Mouse (Mus musculus) CH12.LX (cell line): ENCODE results near the gene Ube2v1. TPM values are rescaled to one million over a fixed set of nuclear protein-coding genes. Genes with fewer than 3 reads are reported as not detected.
"Not testable (repeated sequence)": the region's sequence is repeated elsewhere in the genome, so short reads cannot be mapped to it uniquely, and the experiment has no call there.

Experiments used
- DNase-seq: peaks from one replicate; pipeline ENCODE4 v3.0.0-alpha.2; 2013; ENCODE audit errors: extremely low read depth
- H3K27ac ChIP-seq: 2 replicates; pipeline ENCODE4 v1.5.1; 2012; ENCODE audit warnings: low read depth, mild to moderate bottlenecking, control low read depth, moderate library complexity; ENCODE audit not compliant: insufficient read depth
- H3K27me3 ChIP-seq: replicated peaks from 2 replicates; pipeline ENCODE3; 2012; ENCODE audit warnings: inconsistent platforms
- H3K36me3 ChIP-seq, 2 experiments: replicated peaks in 1 of 2; 2 replicates each; pipeline versions ENCODE3 to v1.6.1; 2012; ENCODE audit warnings: inconsistent platforms in 1 of 2, low read length in 1 of 2, mild to moderate bottlenecking in 1 of 2, mixed read lengths in 1 of 2, moderate library complexity in 1 of 2; ENCODE audit not compliant: control insufficient read depth in 1 of 2, insufficient read depth in 1 of 2
- H3K4me1 ChIP-seq, 2 experiments: 2 replicates each; pipeline ENCODE4 v1.6.1; 2012; ENCODE audit warnings: inconsistent platforms in 1 of 2, moderate library complexity in 1 of 2; ENCODE audit not compliant: insufficient read depth in 2 of 2, control insufficient read depth in 1 of 2
- H3K4me2 ChIP-seq: 2 replicates; pipeline ENCODE4 v1.6.1; 2012; ENCODE audit warnings: low read depth, mild to moderate bottlenecking, control low read depth; ENCODE audit not compliant: poor library complexity, insufficient read depth, severe bottlenecking
- H3K4me3 ChIP-seq, 3 experiments: fragments of 150-350 bp in 1 of 3; sonication (generic) in 1 of 3; replicated peaks in 1 of 3; 2 replicates each; pipeline versions ENCODE3 to v1.5.1; 2011 to 2012; ENCODE audit warnings: low read depth in 2 of 3, low read length in 2 of 3, mild to moderate bottlenecking in 2 of 3, moderate library complexity in 2 of 3, control low read depth in 1 of 3, improper control_type of control experiment in 1 of 3, inconsistent platforms in 1 of 3, mixed read lengths in 1 of 3; ENCODE audit not compliant: poor library complexity in 1 of 3
- H3K79me2 ChIP-seq: replicated peaks from 2 replicates; pipeline ENCODE4 v1.6.1; 2012; ENCODE audit warnings: mild to moderate bottlenecking, moderate library complexity; ENCODE audit not compliant: control insufficient read depth, poor library complexity, insufficient read depth, severe bottlenecking; ENCODE audit errors: extremely low read depth
- H3K9ac ChIP-seq: 2 replicates; pipeline ENCODE4 v1.6.1; 2012; ENCODE audit warnings: low read depth, mild to moderate bottlenecking, control low read depth, moderate library complexity; ENCODE audit not compliant: insufficient read depth
- H3K9me3 ChIP-seq: replicated peaks from 2 replicates; pipeline ENCODE3; 2012; ENCODE audit warnings: low read length, inconsistent platforms, mixed read lengths
- CHD2 ChIP-seq: IDR thresholded peaks from 2 replicates; pipeline ENCODE4 v1.6.1; 2011; ENCODE audit warnings: low read length, improper control_type of control experiment
- E2F4 ChIP-seq: IDR thresholded peaks from 2 replicates; pipeline ENCODE4 v1.6.1; 2011; ENCODE audit warnings: low read depth, low read length, improper control_type of control experiment; ENCODE audit not compliant: insufficient replicate concordance
- ELF1 ChIP-seq: IDR thresholded peaks from 2 replicates; pipeline ENCODE4 v1.6.1; 2014; ENCODE audit warnings: low read depth, mild to moderate bottlenecking, inconsistent platforms, low read length, improper control_type of control experiment
- EP300 ChIP-seq: IDR thresholded peaks from 2 replicates; pipeline ENCODE4 v1.6.1; 2011; ENCODE audit warnings: low read length, improper control_type of control experiment
- ETS1 ChIP-seq: conservative IDR thresholded peaks from 2 replicates; pipeline ENCODE4 v1.6.1; 2012; ENCODE audit warnings: low read depth, mild to moderate bottlenecking, inconsistent platforms, low read length, improper control_type of control experiment, moderate library complexity
- GABPA ChIP-seq: IDR thresholded peaks from 2 replicates; pipeline ENCODE4 v1.6.1; 2012; ENCODE audit warnings: low read depth, low read length, improper control_type of control experiment, inconsistent platforms; ENCODE audit not compliant: insufficient replicate concordance
- MAFK ChIP-seq: IDR thresholded peaks from 2 replicates; pipeline ENCODE4 v1.6.1; 2011; ENCODE audit warnings: low read length, improper control_type of control experiment; ENCODE audit not compliant: insufficient replicate concordance
- MAZ ChIP-seq: IDR thresholded peaks from 2 replicates; pipeline ENCODE4 v1.6.1; 2012; ENCODE audit warnings: low read depth, mild to moderate bottlenecking, inconsistent platforms, low read length, improper control_type of control experiment, moderate library complexity
- MXI1 ChIP-seq: IDR thresholded peaks from 2 replicates; pipeline ENCODE4 v1.6.1; 2011; ENCODE audit warnings: mild to moderate bottlenecking, low read depth, low read length, improper control_type of control experiment
- NRF1 ChIP-seq: IDR thresholded peaks from 2 replicates; pipeline ENCODE4 v1.6.1; 2014; ENCODE audit warnings: low read depth, mild to moderate bottlenecking, inconsistent platforms, low read length, improper control_type of control experiment, moderate library complexity
- POLR2AphosphoS2 ChIP-seq: IDR thresholded peaks from 2 replicates; pipeline ENCODE4 v1.6.1; 2011; ENCODE audit warnings: low read depth, low read length, improper control_type of control experiment
- RAD21 ChIP-seq: IDR thresholded peaks from 2 replicates; pipeline ENCODE4 v1.6.1; 2011; ENCODE audit warnings: low read depth, mild to moderate bottlenecking, low read length, improper control_type of control experiment, moderate library complexity
- RCOR1 ChIP-seq: conservative IDR thresholded peaks from 2 replicates; pipeline ENCODE4 v1.6.1; 2012; ENCODE audit warnings: low read depth, mild to moderate bottlenecking, inconsistent platforms, low read length, improper control_type of control experiment
- SIN3A ChIP-seq: IDR thresholded peaks from 2 replicates; pipeline ENCODE4 v1.6.1; 2012; ENCODE audit warnings: low read length, improper control_type of control experiment, inconsistent platforms
- TBP ChIP-seq: conservative IDR thresholded peaks from 2 replicates; pipeline ENCODE4 v1.6.1; 2011; ENCODE audit warnings: low read depth, low read length, improper control_type of control experiment
- UBTF ChIP-seq: IDR thresholded peaks from 2 replicates; pipeline ENCODE4 v1.6.1; 2012; ENCODE audit warnings: low read depth, mild to moderate bottlenecking, inconsistent platforms, low read length, improper control_type of control experiment, moderate library complexity
- ZC3H11A ChIP-seq: IDR thresholded peaks from 2 replicates; pipeline ENCODE4 v1.6.1; 2012; ENCODE audit warnings: low read depth, mild to moderate bottlenecking, inconsistent platforms, low read length, improper control_type of control experiment
- ZKSCAN1 ChIP-seq: IDR thresholded peaks from 2 replicates; pipeline ENCODE4 v1.6.1; 2012; ENCODE audit warnings: low read depth, inconsistent platforms, low read length, improper control_type of control experiment, borderline replicate concordance
- dilution Hi-C: fragments of 300-500 bp; cut with MboI; formaldehyde crosslinking; loops from 2 replicates; pipeline ENCODE4 v1.14.3; 2020; ENCODE audit warnings: low sequenced_read_pairs; ENCODE audit not compliant: extremely low pct_unique_long_range_greater_than_20kb, extremely low pct_ligation_motif_present
- in situ Hi-C: fragments of 300-500 bp; cut with MboI; formaldehyde crosslinking; loops from 3 replicates; pipeline ENCODE4 v1.14.3; 2019; ENCODE audit warnings: low sequenced_read_pairs, low pct_ligation_motif_present, low pct_unique_long_range_greater_than_20kb, mixed read lengths
- polyA plus RNA-seq: library from polyadenylated mRNA; unstranded; fragments of >175 nt; gene quantifications from 2 replicates; pipeline ENCODE4 v1.2.1, GENCODE M21; 2012; ENCODE audit warnings: low read depth; ENCODE audit not compliant: insufficient read length
- total RNA-seq, 2 experiments: library from RNA; depleted of rRNA; stranded (reverse); fragments of 300-350 nt in 1 of 2; fragments of >200 nt in 1 of 2; gene quantifications; 2 replicates each; pipeline ENCODE4 v1.2.3; 2012 to 2014

Gene Ube2v1
- total and polyA plus RNA-seq, 3 experiments: 92.8 to 184 (median 126) TPM

DNA sequence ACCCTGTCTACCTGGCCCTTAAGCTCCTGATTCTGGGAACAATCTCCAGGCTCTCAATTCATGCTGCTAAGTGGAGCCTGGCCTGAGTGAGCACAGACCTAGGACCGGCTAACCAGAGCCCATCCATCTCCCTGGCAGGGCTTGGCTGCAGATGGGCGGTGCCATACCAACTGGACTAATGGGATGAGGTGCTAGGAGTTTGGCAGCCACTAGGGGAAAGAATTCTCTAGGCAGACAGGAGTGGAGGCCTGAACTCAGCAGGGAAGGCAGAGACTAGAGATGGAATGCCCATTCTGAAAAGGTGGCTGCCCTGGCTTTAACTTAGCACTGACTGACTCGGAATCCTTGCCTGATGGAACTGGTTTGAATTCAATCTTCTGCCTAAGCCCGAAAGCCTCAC is 14.5 kb upstream of the Ube2v1 start:
- in situ Hi-C loops (no loop called here), dilution Hi-C loops (no loop called here)
- TF ChIP-seq MAFK (no peak), RAD21 (no peak), GABPA (no peak), MAZ (no peak), SIN3A (no peak), POLR2AphosphoS2 (no peak)
- H3K4me3 ChIP-seq: no peak overlapping the region
- peaks cover 31 to 36% of the 10 kb centered on the region in 2 experiments for H3K4me1 ChIP-seq
- DNase-seq: no peak
- H3K36me3 ChIP-seq: peaks cover 36 to 73% of the 10 kb centered on the region in 2 experiments
- H3K4me2 ChIP-seq: no peak overlapping the region
- H3K27ac ChIP-seq: no peak overlapping the region
- H3K79me2 ChIP-seq: no peaks in the 10 kb centered on the region
- H3K9ac ChIP-seq: no peak overlapping the region
- no peaks in the 10 kb centered on the region for H3K9me3 ChIP-seq
- no peaks in the 10 kb centered on the region for H3K27me3 ChIP-seq

GRCm38 (mm10) chr2:167643356-167644052 is 11.6 kb upstream of the Ube2v1 start:
- dilution Hi-C loops, DNase-seq, H3K4me3 ChIP-seq, H3K9me3 ChIP-seq, H3K27ac ChIP-seq, H3K4me2 ChIP-seq, H3K27me3 ChIP-seq, H3K9ac ChIP-seq, H3K79me2 ChIP-seq: not testable (repeated sequence)
- Histone ChIP-seq H3K36me3 (peaks cover 32 to 57% of the 10 kb centered on the region in 2 experiments), H3K4me1 (peaks cover 12 to 14% of the 10 kb centered on the region in 2 experiments)
- in situ Hi-C loops: loop anchor here (5.0 kb wide), 1 partner anchor 34 kb away; no protein-coding TSS in a partner anchor

GRCm38 (mm10) chr2:167642164-167642563 is 10.3 kb upstream of the Ube2v1 start:
- no peaks in the 10 kb centered on the region for H3K79me2 ChIP-seq
- in situ Hi-C loops (loop anchor here (5.0 kb wide), 1 partner anchor 35 kb away; no protein-coding TSS in a partner anchor), dilution Hi-C loops (no loop called here)
- TF ChIP-seq CHD2: no peak
- no peak for TF ChIP-seq EP300
- TF ChIP-seq MAFK: no peak
- no peak for TF ChIP-seq SIN3A
- no peak for TF ChIP-seq ETS1
- TF ChIP-seq UBTF: no peak
- no peak for TF ChIP-seq MXI1
- no peak for TF ChIP-seq RAD21
- no peak for TF ChIP-seq POLR2AphosphoS2
- TF ChIP-seq RCOR1: no peak
- no peak for TF ChIP-seq ZC3H11A
- TF ChIP-seq TBP: no peak
- TF ChIP-seq ZKSCAN1: no peak
- no peak for TF ChIP-seq E2F4
- TF ChIP-seq NRF1: no peak
- TF ChIP-seq ELF1: no peak
- TF ChIP-seq, all 38 proteins: peak for 0
- H3K36me3 ChIP-seq: peaks cover 30 to 46% of the 10 kb centered on the region in 2 experiments
- H3K27ac ChIP-seq: no peak overlapping the region
- no peak for DNase-seq
- H3K9me3 ChIP-seq: no peaks in the 10 kb centered on the region
- no peak overlapping the region for H3K4me2 ChIP-seq
- no peaks in the 10 kb centered on the region for H3K27me3 ChIP-seq
- peaks cover 3 to 6% of the 10 kb centered on the region in 2 experiments for H3K4me1 ChIP-seq
- H3K9ac ChIP-seq: no peak overlapping the region
- H3K4me3 ChIP-seq: no peak overlapping the region
